Mouse (Mus musculus): ENCODE results near the gene Adgra3.

DNA sequence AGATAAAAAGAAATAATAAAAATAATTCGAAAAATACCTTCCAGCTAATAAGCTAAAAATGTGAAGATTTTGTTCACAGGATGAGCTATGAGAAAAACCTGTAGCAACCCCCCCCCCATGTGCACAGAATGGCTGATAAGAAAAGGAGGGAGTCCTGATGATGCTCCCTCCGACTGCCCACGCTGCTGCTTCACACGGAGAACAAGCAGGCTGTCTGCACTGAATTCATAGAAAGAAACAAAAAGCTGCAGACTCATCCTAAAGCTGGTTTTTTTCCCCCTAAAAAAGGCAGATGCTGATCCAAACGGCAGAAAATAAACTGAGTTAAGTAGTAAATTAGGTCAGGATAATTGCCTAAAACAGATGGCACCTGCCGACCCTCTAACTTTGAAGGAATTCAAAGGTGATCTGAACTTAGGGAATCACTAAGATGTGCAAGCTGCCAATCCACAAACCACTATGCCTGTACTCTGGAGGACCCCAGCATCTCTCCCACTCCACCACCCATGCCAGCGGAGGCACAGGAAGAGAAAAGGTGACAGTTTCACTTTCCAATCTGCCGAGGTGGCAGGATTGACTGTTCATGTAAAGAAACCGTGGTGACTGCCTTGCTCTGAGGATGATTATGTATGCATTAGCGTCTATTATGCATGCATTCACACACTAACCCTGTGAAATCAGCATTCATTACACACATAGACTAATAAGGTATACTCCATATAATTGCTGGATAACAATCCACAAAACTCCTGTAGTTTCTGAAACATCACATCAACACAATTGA lies 70.6 kb downstream of the Adgra3 start:
- no peak for TF ChIP-seq CTCF (IDR thresholded peaks at IDR 0.05; ENCODE audit: low read depth)
- no peak for TF ChIP-seq EP300 (IDR thresholded peaks at IDR 0.05; ENCODE audit: low read depth)

Data from liver, embryonic 14.5 days (tissue).